Mouse (Mus musculus): ENCODE results near the gene Slc4a1.

DNA sequence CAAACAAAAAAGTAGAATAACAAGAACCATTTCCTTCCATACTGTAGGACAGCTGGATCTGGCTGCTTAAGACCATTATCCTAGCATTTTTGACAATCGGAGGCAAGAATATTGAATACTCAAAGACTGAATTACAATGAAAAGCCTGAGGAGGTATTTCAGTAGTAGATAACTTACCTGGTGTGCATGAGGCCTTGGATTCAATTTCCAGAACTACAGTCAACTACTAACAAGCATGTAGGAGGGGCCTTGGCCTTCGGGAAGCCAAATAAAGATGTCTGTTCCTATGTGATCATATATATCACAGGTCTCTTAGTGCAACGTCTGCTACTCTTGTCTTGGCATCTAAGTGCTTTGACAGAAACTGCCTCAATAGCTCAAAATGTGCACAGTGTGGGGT, 36.0 kb downstream of the Slc4a1 start:
- TF ChIP-seq EP300 (IDR thresholded peaks at IDR 0.05; ENCODE audit: low read depth) (no peak), CTCF (IDR thresholded peaks at IDR 0.05; ENCODE audit: low read depth) (no peak)
